Mouse (Mus musculus) midbrain, embryonic 14.5 days (tissue): ENCODE results near the gene Rnft1. TPM values are rescaled to one million over a fixed set of nuclear protein-coding genes. Genes with fewer than 3 reads are reported as not detected.
"Not testable (repeated sequence)": the region's sequence is repeated elsewhere in the genome, so short reads cannot be mapped to it uniquely, and the experiment has no call there.

ENCODE experiments used
- ATAC-seq: fragments of 200-750 bp; cut with Nextera tagmentation; 2 replicates; pipeline ENCODE4 v1.8.0; 2017; ENCODE audit warnings: moderate number of reproducible peaks, moderate library complexity; ENCODE audit not compliant: low FRiP score, low TSS enrichment
- DNase-seq: peaks from one replicate; pipeline ENCODE4 v3.0.0-alpha.2; 2015
- H3K27ac ChIP-seq: fragments of 300-500 bp; sonication (generic); replicated peaks from 2 replicates; pipeline ENCODE4 v1.5.1; 2014; ENCODE audit warnings: mild to moderate bottlenecking, low read depth, low read length, moderate library complexity
- H3K27me3 ChIP-seq: fragments of 300-500 bp; sonication (generic); 2 replicates; pipeline ENCODE4 v1.6.1; 2014; ENCODE audit warnings: low read length, control low read depth, mixed read lengths; ENCODE audit not compliant: control insufficient read depth, insufficient read depth
- H3K36me3 ChIP-seq: fragments of 300-500 bp; sonication (generic); 2 replicates; pipeline ENCODE4 v1.6.1; 2014; ENCODE audit warnings: low read length, control low read depth; ENCODE audit not compliant: control insufficient read depth, insufficient read depth
- H3K4me1 ChIP-seq: fragments of 300-500 bp; sonication (generic); 2 replicates; pipeline ENCODE4 v1.6.1; 2014; ENCODE audit warnings: mild to moderate bottlenecking, antibody characterized with exemption, low read length, control low read depth; ENCODE audit not compliant: control insufficient read depth, insufficient read depth
- H3K4me2 ChIP-seq: fragments of 300-500 bp; sonication (generic); 2 replicates; pipeline ENCODE4 v1.6.1; 2014; ENCODE audit warnings: mild to moderate bottlenecking, low read length, moderate library complexity
- H3K4me3 ChIP-seq: fragments of 300-500 bp; sonication (generic); replicated peaks from 2 replicates; pipeline ENCODE4 v1.5.1; 2014; ENCODE audit warnings: low read depth, low read length
- H3K9ac ChIP-seq: fragments of 300-500 bp; sonication (generic); replicated peaks from 2 replicates; pipeline ENCODE4 v1.6.1; 2014; ENCODE audit warnings: mild to moderate bottlenecking, low read length, moderate library complexity
- H3K9me3 ChIP-seq: fragments of 300-500 bp; sonication (generic); 2 replicates; pipeline ENCODE4 v1.6.1; 2016; ENCODE audit warnings: low read length, control low read depth, mixed read lengths; ENCODE audit not compliant: control insufficient read depth
- WGBS: fragments of 180-500 bp; shearing (Covaris S2); extraction: QIAGEN DNeasy Blood & Tissue Kit; methylation state at CpG from one replicate; pipeline ENCODE4 v1.1.7; 2014; 5-methylcytosine and 5-hydroxymethylcytosine counted together
- polyA plus RNA-seq: library from polyadenylated mRNA; unstranded; fragments of >200 nt; fragmentation: Nextera tagmentation; extraction: Ambion mirVana; gene quantifications from 2 replicates; pipeline ENCODE4 v1.2.1, GENCODE M21; 2014

The Rnft1 gene
- polyA plus RNA-seq, 1 experiment from 2014 or later = 14.1 TPM

GRCm38 (mm10) chr11:86533302-86533701 is 48.8 kb downstream of the Rnft1 start:
- H3K27me3 ChIP-seq, H3K9ac ChIP-seq, H3K27ac ChIP-seq, H3K4me3 ChIP-seq, ATAC-seq, H3K4me1 ChIP-seq, H3K4me2 ChIP-seq, H3K9me3 ChIP-seq, DNase-seq: not testable (repeated sequence)
- H3K36me3 ChIP-seq = peaks cover 22% of the 10 kb centered on the region
- WGBS = 91% methylated on average over 6 of the region's 6 CpGs

GRCm38 (mm10) chr11:86534201-86534910 is 49.9 kb downstream of the Rnft1 start:
- Histone ChIP-seq H3K27me3 (no peaks in the 10 kb centered on the region), H3K9me3 (no peaks in the 10 kb centered on the region), H3K4me1 (no peaks in the 10 kb centered on the region), H3K4me2 (no peak overlapping the region), H3K9ac (no peak overlapping the region), H3K36me3 (peaks cover 17% of the 10 kb centered on the region), H3K27ac (no peak overlapping the region), H3K4me3 (no peak overlapping the region)
- DNase-seq = no peak
- WGBS = 97% methylated on average over 5 of the region's 5 CpGs
- ATAC-seq = no peak

GRCm38 (mm10) chr11:86538786-86539185 is 54.3 kb downstream of the Rnft1 start:
- no peaks in the 10 kb centered on the region for H3K9me3 ChIP-seq
- no peak for DNase-seq
- H3K27ac ChIP-seq = no peak overlapping the region
- no peak overlapping the region for H3K4me3 ChIP-seq
- H3K27me3 ChIP-seq = no peaks in the 10 kb centered on the region
- H3K36me3 ChIP-seq = peaks cover under 1% of the 10 kb centered on the region; the same call in 1 of the 2 replicates
- 97% methylated on average over 4 of the region's 4 CpGs for WGBS
- no peak for ATAC-seq
- H3K4me1 ChIP-seq = peaks cover 5% of the 10 kb centered on the region
- no peak overlapping the region for H3K4me2 ChIP-seq
- no peak overlapping the region for H3K9ac ChIP-seq

- no peaks in the 10 kb centered on the region for H3K36me3 ChIP-seq
- no peak overlapping the region for H3K27ac ChIP-seq
- WGBS = 93% methylated on average over 6 of the region's 6 CpGs
- H3K9me3 ChIP-seq = no peaks in the 10 kb centered on the region
- peaks cover 6% of the 10 kb centered on the region for H3K4me1 ChIP-seq
- DNase-seq (no peak), ATAC-seq (no peak)
- no peak overlapping the region for H3K4me3 ChIP-seq
- no peak overlapping the region for H3K9ac ChIP-seq
- no peak overlapping the region for H3K4me2 ChIP-seq
- H3K27me3 ChIP-seq = no peaks in the 10 kb centered on the region
Measured at GRCm38 (mm10) chr11:86539716-86540475, 55.4 kb downstream of the Rnft1 start.

- Histone ChIP-seq H3K4me3 (no peak overlapping the region), H3K9me3 (no peaks in the 10 kb centered on the region), H3K4me2 (no peak overlapping the region), H3K36me3 (no peaks in the 10 kb centered on the region), H3K9ac (no peak overlapping the region), H3K27ac (no peak overlapping the region), H3K4me1 (peaks cover 9% of the 10 kb centered on the region), H3K27me3 (no peaks in the 10 kb centered on the region)
- DNase-seq (no peak), ATAC-seq (no peak)
- 99% methylated on average over 2 of the region's 2 CpGs for WGBS
Measured at GRCm38 (mm10) chr11:86540476-86540845, 56.0 kb downstream of the Rnft1 start.

- H3K9me3 ChIP-seq = no peaks in the 10 kb centered on the region
- no peak overlapping the region for H3K9ac ChIP-seq
- no peaks in the 10 kb centered on the region for H3K36me3 ChIP-seq
- ATAC-seq (no peak), DNase-seq (no peak)
- H3K27me3 ChIP-seq = no peaks in the 10 kb centered on the region
- peaks cover 10% of the 10 kb centered on the region for H3K4me1 ChIP-seq
- WGBS = 97% methylated on average over 1 of the region's 1 CpGs
- no peak overlapping the region for H3K27ac ChIP-seq
- no peak overlapping the region for H3K4me3 ChIP-seq
- H3K4me2 ChIP-seq = peak overlapping the region; percentile 82
Measured at GRCm38 (mm10) chr11:86542851-86543250, 58.4 kb downstream of the Rnft1 start.

- Histone ChIP-seq H3K4me1 (peaks cover 10% of the 10 kb centered on the region), H3K36me3 (no peaks in the 10 kb centered on the region), H3K9me3 (no peaks in the 10 kb centered on the region), H3K4me3 (peak overlapping the region; percentile 90), H3K4me2 (peak overlapping the region; percentile 82), H3K27ac (peak overlapping the region; percentile 88), H3K27me3 (no peaks in the 10 kb centered on the region), H3K9ac (peak overlapping the region; percentile 92)
- under 1% methylated on average over 39 of the region's 50 CpGs for WGBS
- DNase-seq (no peak), ATAC-seq (peak; percentile 72)
Measured at GRCm38 (mm10) chr11:86543960-86544638, 59.6 kb downstream of the Rnft1 start.

- H3K36me3 ChIP-seq = no peaks in the 10 kb centered on the region
- ATAC-seq = peak; percentile 98
- under 1% methylated on average over 43 of the region's 43 CpGs for WGBS
- peak; percentile 100 for DNase-seq
- no peaks in the 10 kb centered on the region for H3K27me3 ChIP-seq
- peak within 1 kb of the TSS; percentile 90 for H3K4me3 ChIP-seq
- peak within 1 kb of the TSS; percentile 88 for H3K27ac ChIP-seq
- H3K9ac ChIP-seq = peak within 1 kb of the TSS; percentile 92
- H3K4me1 ChIP-seq = peaks cover 10% of the 10 kb centered on the region
- H3K4me2 ChIP-seq = peak within 1 kb of the TSS; percentile 82
- H3K9me3 ChIP-seq = no peaks in the 10 kb centered on the region
Measured at GRCm38 (mm10) chr11:86544639-86545299, 60.3 kb downstream of the Rnft1 start, which contains the start of the genes Rps6kb1 and Tubd1. Gene Rps6kb1 (minus strand): TSS chr11:86544805. Gene Tubd1 (plus strand): TSS chr11:86544991.
